Mouse (Mus musculus) central nervous system, embryonic 14 days (tissue): ENCODE results near the gene Cyp2d12. TPM values are rescaled to one million over a fixed set of nuclear protein-coding genes. Genes with fewer than 3 reads are reported as not detected.

ENCODE experiments used
- polyA plus RNA-seq: library from polyadenylated mRNA; depleted of rRNA; stranded (reverse); fragments of >200 nt; gene quantifications from 2 replicates; pipeline ENCODE4 v1.2.3, GENCODE M21; 2012; rRNA removed

The Cyp2d12 gene
- polyA plus RNA-seq = not detected in 2 replicates

DNA sequence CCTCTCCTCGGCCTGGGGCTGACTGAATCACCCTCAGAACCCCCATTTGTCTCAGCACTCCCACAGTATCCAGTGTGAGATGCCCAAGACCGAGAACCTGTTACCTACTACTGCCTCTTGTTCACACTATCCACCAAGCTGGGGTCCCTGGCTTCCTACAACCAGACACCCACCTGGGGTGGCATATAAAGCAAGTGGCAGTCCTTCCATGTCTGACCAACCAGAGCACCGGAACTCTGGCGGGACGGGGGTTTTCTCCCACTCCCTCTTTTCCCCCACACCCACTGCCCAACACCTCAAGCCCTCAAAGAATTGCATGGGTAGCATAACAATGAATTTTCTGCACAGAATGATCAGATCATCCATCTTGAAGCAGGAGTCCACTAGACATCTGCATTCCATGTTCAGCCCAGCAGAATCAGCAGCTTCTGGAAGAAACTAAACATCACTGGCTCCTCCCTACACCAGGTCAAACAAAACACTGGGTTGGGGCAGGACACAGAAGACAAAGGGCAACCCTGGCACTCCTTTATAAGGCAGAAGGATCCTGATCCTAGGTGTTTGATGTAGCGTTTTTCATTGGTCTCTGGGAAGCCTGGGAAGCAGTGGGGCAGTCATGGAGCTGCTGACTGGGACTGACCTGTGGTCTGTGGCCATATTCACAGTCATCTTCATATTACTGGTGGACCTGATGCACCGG is at the start of gene Cyp2d12:
Gene Cyp2d12, plus strand, starts transcription at position 542 of the 700 bp plus-strand sequence.

Other genes with a start within 250 kb of the Cyp2d12 start
- gene Naga, start 216.1 kb upstream of the Cyp2d12 start, polyA plus RNA-seq = 46.4 and 57.5 TPM in 2 replicates
- gene Pheta2, start 216.1 kb upstream of the Cyp2d12 start, polyA plus RNA-seq = 1.5 and 3.3 TPM in 2 replicates
- 251 and 253 TPM in 2 replicates for gene Smdt1, start 216.1 kb upstream of the Cyp2d12 start, polyA plus RNA-seq
- gene Ndufa6, start 200.8 kb upstream of the Cyp2d12 start, polyA plus RNA-seq = 340 and 360 TPM in 2 replicates
- gene Cyp2d22, start 174.8 kb upstream of the Cyp2d12 start, polyA plus RNA-seq = 6.6 and 12.4 TPM in 2 replicates
- not detected in 2 replicates for gene Cyp2d11, start 161.1 kb upstream of the Cyp2d12 start, polyA plus RNA-seq
- not detected in 2 replicates for gene Cyp2d10, start 147.9 kb upstream of the Cyp2d12 start, polyA plus RNA-seq
- gene Cyp2d9, start 121.6 kb upstream of the Cyp2d12 start, polyA plus RNA-seq = 0.08 TPM in 1 of 2 replicates, not detected in the other
- not detected in 2 replicates for gene Cyp2d34, start 65.9 kb downstream of the Cyp2d12 start, polyA plus RNA-seq
- 0.08 and 0.14 TPM in 2 replicates for gene Cyp2d40, start 209.1 kb downstream of the Cyp2d12 start, polyA plus RNA-seq
- gene Cyp2d26, start 239.2 kb downstream of the Cyp2d12 start, polyA plus RNA-seq = 0.19 and 0.34 TPM in 2 replicates